Mouse (Mus musculus) liver, embryonic 12.5 days (tissue): ENCODE data around the gene Dgkg. TPM values are rescaled to one million over a fixed set of nuclear protein-coding genes. Genes with fewer than 3 reads are reported as not detected.

ENCODE experiments used
- ATAC-seq: fragments of 200-750 bp; cut with Nextera tagmentation; 2 replicates; pipeline ENCODE4 v1.8.0; 2017; ENCODE audit warnings: moderate number of reproducible peaks, mild to moderate bottlenecking, moderate library complexity
- H3K27ac ChIP-seq: fragments of 300-500 bp; sonication (generic); 2 replicates; pipeline ENCODE4 v1.5.1; 2016; ENCODE audit warnings: mild to moderate bottlenecking
- H3K27me3 ChIP-seq: fragments of 300-500 bp; sonication (generic); replicated peaks from 2 replicates; pipeline ENCODE4 v1.6.1; 2016; ENCODE audit warnings: mild to moderate bottlenecking, moderate library complexity
- H3K36me3 ChIP-seq: fragments of 300-500 bp; sonication (generic); 2 replicates; pipeline ENCODE4 v1.6.1; 2016; ENCODE audit warnings: mild to moderate bottlenecking, moderate library complexity
- H3K4me1 ChIP-seq: fragments of 300-500 bp; sonication (generic); 2 replicates; pipeline ENCODE4 v1.6.1; 2016
- H3K4me2 ChIP-seq: fragments of 300-500 bp; sonication (generic); 2 replicates; pipeline ENCODE4 v1.6.1; 2016; ENCODE audit warnings: mild to moderate bottlenecking, moderate library complexity
- H3K4me3 ChIP-seq: fragments of 300-500 bp; sonication (generic); 2 replicates; pipeline ENCODE4 v1.5.1; 2016; ENCODE audit warnings: mild to moderate bottlenecking, moderate library complexity
- H3K9ac ChIP-seq: fragments of 300-500 bp; sonication (generic); 2 replicates; pipeline ENCODE4 v1.6.1; 2016; ENCODE audit warnings: mild to moderate bottlenecking, moderate library complexity
- H3K9me3 ChIP-seq: fragments of 300-500 bp; sonication (generic); replicated peaks from 2 replicates; pipeline ENCODE4 v1.6.1; 2016; ENCODE audit warnings: mild to moderate bottlenecking, moderate library complexity
- WGBS: fragments of 180-500 bp; shearing (Covaris S2); methylation state at CpG from one replicate; pipeline ENCODE4 v1.1.7; 2016; ENCODE audit not compliant: insufficient replicate concordance; 5-methylcytosine and 5-hydroxymethylcytosine counted together
- polyA plus RNA-seq: library from polyadenylated mRNA; unstranded; fragments of >200 nt; fragmentation: Nextera tagmentation; extraction: Ambion mirVana; gene quantifications from 2 replicates; pipeline ENCODE4 v1.2.1, GENCODE M21; 2016

Gene Dgkg
- polyA plus RNA-seq, 1 experiment from 2014 or later: 0.89 TPM

- no peaks in the 10 kb centered on the region for H3K9me3 ChIP-seq
- no peaks in the 10 kb centered on the region for H3K36me3 ChIP-seq
- no peaks in the 10 kb centered on the region for H3K4me1 ChIP-seq
- H3K4me3 ChIP-seq: no peak overlapping the region
- H3K9ac ChIP-seq: no peak overlapping the region
- H3K27ac ChIP-seq: no peak overlapping the region
- ATAC-seq: no peak
- WGBS: 43% methylated on average over 4 of the region's 4 CpGs
- no peaks in the 10 kb centered on the region for H3K27me3 ChIP-seq
- H3K4me2 ChIP-seq: no peak overlapping the region
These were observed 7.0 kb upstream of the Dgkg start for GRCm38 (mm10) chr16:22664033-22664432.

- Histone ChIP-seq H3K4me1 (no peaks in the 10 kb centered on the region), H3K27ac (no peak overlapping the region), H3K4me3 (no peak overlapping the region), H3K4me2 (no peak overlapping the region), H3K27me3 (peaks cover 4% of the 10 kb centered on the region), H3K36me3 (no peaks in the 10 kb centered on the region), H3K9me3 (no peaks in the 10 kb centered on the region), H3K9ac (no peak overlapping the region)
- ATAC-seq: no peak
- WGBS: 42% methylated on average over 2 of the region's 2 CpGs
These were observed 6.1 kb upstream of the Dgkg start for GRCm38 (mm10) chr16:22663136-22663535.

GRCm38 (mm10) chr16:22661076-22661475 is 4.1 kb upstream of the Dgkg start:
- Histone ChIP-seq H3K27ac (no peak overlapping the region), H3K9ac (no peak overlapping the region), H3K27me3 (peaks cover 24% of the 10 kb centered on the region), H3K9me3 (no peaks in the 10 kb centered on the region), H3K4me2 (no peak overlapping the region), H3K4me1 (0 out of 2 replicates have a peak, but pooled peaks cover 10% of the 10 kb centered on the region), H3K4me3 (no peak overlapping the region), H3K36me3 (no peaks in the 10 kb centered on the region)
- ATAC-seq: no peak
- 37% methylated on average over 5 of the region's 5 CpGs for WGBS

- Histone ChIP-seq H3K4me1 (0 out of 2 replicates have a peak, but pooled peaks cover 14% of the 10 kb centered on the region), H3K27me3 (peaks cover 37% of the 10 kb centered on the region), H3K27ac (no peak overlapping the region), H3K9me3 (no peaks in the 10 kb centered on the region), H3K4me2 (no peak overlapping the region), H3K9ac (no peak overlapping the region), H3K36me3 (no peaks in the 10 kb centered on the region), H3K4me3 (no peak overlapping the region)
- 50% methylated on average over 16 of the region's 16 CpGs for WGBS
- ATAC-seq: no peak
These were observed 1.1 kb upstream of the Dgkg start for GRCm38 (mm10) chr16:22657874-22658789.

GRCm38 (mm10) chr16:22655812-22656211 is 1.2 kb downstream of the Dgkg start:
- peak overlapping the region; percentile 65 for H3K4me2 ChIP-seq
- H3K36me3 ChIP-seq: no peaks in the 10 kb centered on the region
- no peak for ATAC-seq
- 0 out of 2 replicates have a peak, but pooled peaks cover 14% of the 10 kb centered on the region for H3K4me1 ChIP-seq
- no peak overlapping the region for H3K27ac ChIP-seq
- H3K9ac ChIP-seq: no peak overlapping the region
- H3K9me3 ChIP-seq: no peaks in the 10 kb centered on the region
- peaks cover 37% of the 10 kb centered on the region for H3K27me3 ChIP-seq
- 17% methylated on average over 11 of the region's 11 CpGs for WGBS
- H3K4me3 ChIP-seq: peak overlapping the region; percentile 43

GRCm38 (mm10) chr16:22655223-22655622 is 1.8 kb downstream of the Dgkg start:
- no peaks in the 10 kb centered on the region for H3K36me3 ChIP-seq
- no peak overlapping the region for H3K9ac ChIP-seq
- H3K27me3 ChIP-seq: peaks cover 37% of the 10 kb centered on the region
- no peaks in the 10 kb centered on the region for H3K9me3 ChIP-seq
- 0 out of 2 replicates have a peak, but pooled peaks cover 14% of the 10 kb centered on the region for H3K4me1 ChIP-seq
- H3K4me3 ChIP-seq: no peak overlapping the region
- H3K27ac ChIP-seq: no peak overlapping the region
- 48% methylated on average over 5 of the region's 5 CpGs for WGBS
- ATAC-seq: no peak
- H3K4me2 ChIP-seq: 0 out of 2 replicates have a peak overlapping the region, but pooled peaks have one; percentile 1

- no peaks in the 10 kb centered on the region for H3K9me3 ChIP-seq
- WGBS: 6% methylated on average over 2 of the region's 2 CpGs
- no peak overlapping the region for H3K27ac ChIP-seq
- no peaks in the 10 kb centered on the region for H3K36me3 ChIP-seq
- peaks cover 37% of the 10 kb centered on the region for H3K27me3 ChIP-seq
- 0 out of 2 replicates have a peak overlapping the region, but pooled peaks have one; percentile 1 for H3K4me2 ChIP-seq
- H3K9ac ChIP-seq: no peak overlapping the region
- H3K4me3 ChIP-seq: no peak overlapping the region
- no peak for ATAC-seq
- H3K4me1 ChIP-seq: 0 out of 2 replicates have a peak, but pooled peaks cover 14% of the 10 kb centered on the region
These were observed 2.6 kb downstream of the Dgkg start for GRCm38 (mm10) chr16:22654477-22654835.

GRCm38 (mm10) chr16:22653817-22654476 is 3.1 kb downstream of the Dgkg start:
- Histone ChIP-seq H3K9me3 (no peaks in the 10 kb centered on the region), H3K27ac (no peak overlapping the region), H3K27me3 (peaks cover 37% of the 10 kb centered on the region), H3K9ac (no peak overlapping the region), H3K4me2 (no peak overlapping the region), H3K4me3 (no peak overlapping the region), H3K4me1 (0 out of 2 replicates have a peak, but pooled peaks cover 14% of the 10 kb centered on the region), H3K36me3 (no peaks in the 10 kb centered on the region)
- 60% methylated on average over 11 of the region's 11 CpGs for WGBS
- no peak for ATAC-seq

- 34% methylated on average over 3 of the region's 3 CpGs for WGBS
- H3K27ac ChIP-seq: no peak overlapping the region
These were observed 5.8 kb downstream of the Dgkg start for GRCm38 (mm10) chr16:22651244-22651643.

GRCm38 (mm10) chr16:22645256-22645655 is 11.8 kb downstream of the Dgkg start:
- no peaks in the 10 kb centered on the region for H3K36me3 ChIP-seq
- no peak for ATAC-seq
- no peak overlapping the region for H3K4me3 ChIP-seq
- no peaks in the 10 kb centered on the region for H3K27me3 ChIP-seq
- no peak overlapping the region for H3K27ac ChIP-seq
- H3K4me2 ChIP-seq: no peak overlapping the region
- no peaks in the 10 kb centered on the region for H3K9me3 ChIP-seq
- H3K4me1 ChIP-seq: no peaks in the 10 kb centered on the region
- WGBS: 79% methylated on average over 1 of the region's 1 CpGs
- H3K9ac ChIP-seq: no peak overlapping the region

More at GRCm38 (mm10) chr16:22651244-22651643, 5.8 kb downstream of the Dgkg start:
- H3K9me3 ChIP-seq: no peaks in the 10 kb centered on the region
- H3K27me3 ChIP-seq: peaks cover 14% of the 10 kb centered on the region
- H3K4me2 ChIP-seq: no peak overlapping the region
- no peak overlapping the region for H3K4me3 ChIP-seq
- 0 out of 2 replicates have a peak, but pooled peaks cover 6% of the 10 kb centered on the region for H3K4me1 ChIP-seq
- H3K9ac ChIP-seq: no peak overlapping the region
- H3K36me3 ChIP-seq: no peaks in the 10 kb centered on the region
- no peak for ATAC-seq

- Histone ChIP-seq H3K4me2 (no peak overlapping the region), H3K4me3 (no peak overlapping the region), H3K4me1 (no peaks in the 10 kb centered on the region), H3K36me3 (no peaks in the 10 kb centered on the region), H3K9ac (no peak overlapping the region), H3K9me3 (no peaks in the 10 kb centered on the region), H3K27ac (no peak overlapping the region), H3K27me3 (no peaks in the 10 kb centered on the region)
- WGBS: 64% methylated on average over 8 of the region's 8 CpGs
- no peak for ATAC-seq
These were observed 13.6 kb downstream of the Dgkg start for GRCm38 (mm10) chr16:22643460-22643859.

- no peak overlapping the region for H3K27ac ChIP-seq
- H3K4me2 ChIP-seq: no peak overlapping the region
- ATAC-seq: no peak
- H3K36me3 ChIP-seq: no peaks in the 10 kb centered on the region
- 68% methylated on average over 6 of the region's 6 CpGs for WGBS
- no peak overlapping the region for H3K9ac ChIP-seq
- no peaks in the 10 kb centered on the region for H3K9me3 ChIP-seq
- no peaks in the 10 kb centered on the region for H3K4me1 ChIP-seq
- no peak overlapping the region for H3K4me3 ChIP-seq
- no peaks in the 10 kb centered on the region for H3K27me3 ChIP-seq
These were observed 14.1 kb downstream of the Dgkg start for GRCm38 (mm10) chr16:22642953-22643352.
